Mouse (Mus musculus): Measurements from ENCODE around the gene Bscl2.

The Bscl2 gene

GRCm38 (mm10) chr19:8837251-8837791 is at the start of gene Bscl2:
TSS of gene Bscl2 (plus strand) at chr19:8837467.
- DNase-seq (ENCODE audit: low read depth, low spot score) = peak; percentile 89

GRCm38 (mm10) chr19:8788521-8788920 is 48.7 kb upstream of the Bscl2 start:
- DNase-seq (ENCODE audit: low read depth, low spot score) = peak; percentile 38

GRCm38 (mm10) chr19:8789171-8789570 is 48.1 kb upstream of the Bscl2 start:
- DNase-seq (ENCODE audit: low read depth, low spot score) = no peak

GRCm38 (mm10) chr19:8790171-8790570 is 47.1 kb upstream of the Bscl2 start:
- no peak for DNase-seq (ENCODE audit: low read depth, low spot score)

- DNase-seq (ENCODE audit: low read depth, low spot score) = peak; percentile 95
Observed at GRCm38 (mm10) chr19:8798264-8798946, 38.9 kb upstream of the Bscl2 start, which contains the start of gene Polr2g. TSS of gene Polr2g (minus strand) at chr19:8798577.

- DNase-seq (ENCODE audit: low read depth, low spot score) = no peak
Observed at GRCm38 (mm10) chr19:8798947-8799315, 38.3 kb upstream of the Bscl2 start.

GRCm38 (mm10) chr19:8802130-8802821 is 35.0 kb upstream of the Bscl2 start, which contains the start of gene Zbtb3:
TSS of gene Zbtb3 (plus strand) at chr19:8802555.
- peak; percentile 99 for DNase-seq (ENCODE audit: low read depth, low spot score)

- no peak for DNase-seq (ENCODE audit: low read depth, low spot score)
Observed at GRCm38 (mm10) chr19:8803204-8803780, 34.0 kb upstream of the Bscl2 start.

GRCm38 (mm10) chr19:8803879-8804660 is 33.2 kb upstream of the Bscl2 start:
- DNase-seq (ENCODE audit: low read depth, low spot score) = no peak

GRCm38 (mm10) chr19:8806810-8807209 is 30.5 kb upstream of the Bscl2 start:
- no peak for DNase-seq (ENCODE audit: low read depth, low spot score)

- no peak for DNase-seq (ENCODE audit: low read depth, low spot score)
Observed at GRCm38 (mm10) chr19:8815812-8816211, 21.5 kb upstream of the Bscl2 start.

- DNase-seq (ENCODE audit: low read depth, low spot score) = no peak
Observed at GRCm38 (mm10) chr19:8817001-8817400, 20.3 kb upstream of the Bscl2 start.

- no peak for DNase-seq (ENCODE audit: low read depth, low spot score)
Observed at GRCm38 (mm10) chr19:8818301-8818798, 18.9 kb upstream of the Bscl2 start.

GRCm38 (mm10) chr19:8818801-8819595 is 18.3 kb upstream of the Bscl2 start, which contains the start of gene Ttc9c:
TSS of gene Ttc9c (minus strand) at chr19:8819333.
- peak; percentile 99 for DNase-seq (ENCODE audit: low read depth, low spot score)

GRCm38 (mm10) chr19:8819596-8820423 is 17.5 kb upstream of the Bscl2 start, which contains the start of gene Hnrnpul2:
TSS of gene Hnrnpul2 (plus strand) at chr19:8820010.
- DNase-seq (ENCODE audit: low read depth, low spot score) = peak; percentile 99

- no peak for DNase-seq (ENCODE audit: low read depth, low spot score)
Observed at GRCm38 (mm10) chr19:8820424-8820956, 16.8 kb upstream of the Bscl2 start.

- no peak for DNase-seq (ENCODE audit: low read depth, low spot score)
Observed at GRCm38 (mm10) chr19:8821146-8821545, 16.1 kb upstream of the Bscl2 start.

GRCm38 (mm10) chr19:8822696-8823095 is 14.6 kb upstream of the Bscl2 start:
- DNase-seq (ENCODE audit: low read depth, low spot score) = no peak

GRCm38 (mm10) chr19:8829660-8830059 is 7.6 kb upstream of the Bscl2 start, which contains the start of gene AC129217.1:
TSS of gene AC129217.1 (plus strand) at chr19:8829773.
- DNase-seq (ENCODE audit: low read depth, low spot score) = no peak

Data from ES-CJ7 (cell line).